Mouse (Mus musculus) small intestine, adult 2 months (tissue): ENCODE data around the gene Fbxo24. TPM values are rescaled to one million over a fixed set of nuclear protein-coding genes. Genes with fewer than 3 reads are reported as not detected.
A peak's percentile ranks its signal among the peaks of the same experiment; 100 is the strongest.

Experiments used
- H3K27ac ChIP-seq: fragments of 200-500 bp; 2 replicates; pipeline ENCODE4 v1.5.1; 2012; ENCODE audit warnings: low read depth, low read length, control low read depth, inconsistent platforms; ENCODE audit not compliant: insufficient read depth
- H3K27me3 ChIP-seq: fragments of 200-500 bp; 2 replicates; pipeline ENCODE4 v1.6.1; 2012; ENCODE audit warnings: mild to moderate bottlenecking, moderate library complexity, low read length, inconsistent platforms; ENCODE audit not compliant: control insufficient read depth, insufficient read depth
- H3K36me3 ChIP-seq: fragments of 200-500 bp; 2 replicates; pipeline ENCODE4 v1.6.1; 2012; ENCODE audit warnings: mild to moderate bottlenecking, low read length, control low read depth, inconsistent platforms; ENCODE audit not compliant: control insufficient read depth, insufficient read depth
- H3K4me1 ChIP-seq: fragments of 200-500 bp; 2 replicates; pipeline ENCODE4 v1.6.1; 2012; ENCODE audit warnings: low read length, inconsistent platforms, mixed read lengths; ENCODE audit not compliant: control insufficient read depth, insufficient read depth, insufficient read length
- H3K4me3 ChIP-seq: fragments of 200-500 bp; 2 replicates; pipeline ENCODE4 v1.5.1; 2012; ENCODE audit warnings: low read depth, mild to moderate bottlenecking, control low read depth, inconsistent platforms, low read length, moderate library complexity
- CTCF ChIP-seq: fragments of 200-500 bp; IDR thresholded peaks from 2 replicates; pipeline ENCODE4 v1.5.1; 2012; ENCODE audit warnings: low read depth, mild to moderate bottlenecking, control low read depth, inconsistent platforms, low read length, moderate library complexity, mixed read lengths; ENCODE audit not compliant: insufficient replicate concordance, insufficient read length; ENCODE audit errors: extremely low read depth
- POLR2A ChIP-seq: fragments of 200-500 bp; IDR thresholded peaks from 2 replicates; pipeline ENCODE4 v1.6.1; 2012; ENCODE audit warnings: low read depth, mild to moderate bottlenecking, control low read depth, inconsistent platforms, low read length, moderate library complexity
- WGBS: fragments of 180-500 bp; shearing (Covaris S2); methylation state at CpG from one replicate; pipeline ENCODE4 v1.1.7; 2018; 5-methylcytosine and 5-hydroxymethylcytosine counted together
- polyA plus RNA-seq: library from polyadenylated mRNA; depleted of rRNA; stranded (reverse); fragments of >200 nt; gene quantifications from 2 replicates; pipeline ENCODE4 v1.2.3, GENCODE M21; 2012

Fbxo24 gene
- polyA plus RNA-seq, 1 experiment: 0.19 TPM

GRCm38 (mm10) chr5:137574470-137574901 lies 54.3 kb downstream of the Fbxo24 start:
- H3K4me3 ChIP-seq: no peak overlapping the region
- 13% methylated on average over 27 of the region's 27 CpGs for WGBS

GRCm38 (mm10) chr5:137570691-137571586 lies 57.9 kb downstream of the Fbxo24 start:
- Histone ChIP-seq H3K4me1 (peaks cover 3% of the 10 kb centered on the region), H3K36me3 (no peaks in the 10 kb centered on the region), H3K4me3 (no peak overlapping the region), H3K27me3 (no peaks in the 10 kb centered on the region), H3K27ac (no peak overlapping the region)
- WGBS: 66% methylated on average over 17 of the region's 17 CpGs
- TF ChIP-seq POLR2A: no peak
- TF ChIP-seq CTCF: no peak

More at GRCm38 (mm10) chr5:137574470-137574901, 54.3 kb downstream of the Fbxo24 start:
- no peak overlapping the region for H3K27ac ChIP-seq
- H3K4me1 ChIP-seq: peaks cover 3% of the 10 kb centered on the region
- TF ChIP-seq CTCF (no peak), POLR2A (no peak)
- no peaks in the 10 kb centered on the region for H3K27me3 ChIP-seq
- no peaks in the 10 kb centered on the region for H3K36me3 ChIP-seq

- H3K4me1 ChIP-seq: peaks cover 3% of the 10 kb centered on the region
- no peaks in the 10 kb centered on the region for H3K36me3 ChIP-seq
- TF ChIP-seq CTCF: no peak
- no peak for TF ChIP-seq POLR2A
- H3K4me3 ChIP-seq: no peak overlapping the region
- no peak overlapping the region for H3K27ac ChIP-seq
- WGBS: 42% methylated on average over 7 of the region's 7 CpGs
- no peaks in the 10 kb centered on the region for H3K27me3 ChIP-seq
Observed at GRCm38 (mm10) chr5:137570181-137570580, 58.6 kb downstream of the Fbxo24 start.

- 7% methylated on average over 9 of the region's 9 CpGs for WGBS
- H3K4me1 ChIP-seq: peaks cover 3% of the 10 kb centered on the region
- TF ChIP-seq CTCF (no peak), POLR2A (no peak)
- H3K27me3 ChIP-seq: no peaks in the 10 kb centered on the region
- no peak within 1 kb of the TSS for H3K27ac ChIP-seq
- H3K4me3 ChIP-seq: peak within 1 kb of the TSS; percentile 16; the same call in 1 of the 2 replicates
- no peaks in the 10 kb centered on the region for H3K36me3 ChIP-seq
Observed at GRCm38 (mm10) chr5:137569665-137570064, 59.1 kb downstream of the Fbxo24 start, which contains the start of gene Tfr2. TSS of gene Tfr2 (plus strand) at chr5:137569840.

DNA sequence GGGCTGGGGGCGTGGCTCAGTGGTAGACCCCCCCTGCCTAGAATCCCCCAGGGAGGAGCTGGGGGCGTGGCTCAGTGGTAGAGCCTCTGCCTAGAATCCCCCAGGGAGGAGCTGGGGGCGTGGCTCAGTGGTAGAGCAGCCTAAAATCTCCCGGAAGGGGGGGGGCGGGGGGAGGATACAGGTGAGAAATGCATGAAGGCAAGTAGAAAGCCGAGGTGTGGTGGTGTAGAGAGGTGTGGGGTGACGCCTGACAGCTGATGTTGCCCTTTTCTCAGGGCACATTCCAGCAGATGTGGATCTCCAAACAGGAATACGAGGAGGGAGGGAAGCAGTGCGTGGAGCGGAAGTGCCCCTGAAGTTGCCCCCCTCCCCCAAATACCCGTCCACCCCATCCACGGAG lies 59.8 kb downstream of the Fbxo24 start:
- no peaks in the 10 kb centered on the region for H3K27me3 ChIP-seq
- TF ChIP-seq POLR2A (no peak), CTCF (no peak)
- H3K36me3 ChIP-seq: no peaks in the 10 kb centered on the region
- peaks cover 3% of the 10 kb centered on the region for H3K4me1 ChIP-seq
- no peak overlapping the region for H3K27ac ChIP-seq
- H3K4me3 ChIP-seq: no peak overlapping the region
- 64% methylated on average over 12 of the region's 12 CpGs for WGBS

GRCm38 (mm10) chr5:137568223-137568798 lies 60.5 kb downstream of the Fbxo24 start:
- Histone ChIP-seq H3K27ac (no peak overlapping the region), H3K4me3 (no peak overlapping the region), H3K4me1 (peaks cover 3% of the 10 kb centered on the region), H3K27me3 (no peaks in the 10 kb centered on the region), H3K36me3 (no peaks in the 10 kb centered on the region)
- 75% methylated on average over 8 of the region's 8 CpGs for WGBS
- no peak for TF ChIP-seq POLR2A
- TF ChIP-seq CTCF: no peak

DNA sequence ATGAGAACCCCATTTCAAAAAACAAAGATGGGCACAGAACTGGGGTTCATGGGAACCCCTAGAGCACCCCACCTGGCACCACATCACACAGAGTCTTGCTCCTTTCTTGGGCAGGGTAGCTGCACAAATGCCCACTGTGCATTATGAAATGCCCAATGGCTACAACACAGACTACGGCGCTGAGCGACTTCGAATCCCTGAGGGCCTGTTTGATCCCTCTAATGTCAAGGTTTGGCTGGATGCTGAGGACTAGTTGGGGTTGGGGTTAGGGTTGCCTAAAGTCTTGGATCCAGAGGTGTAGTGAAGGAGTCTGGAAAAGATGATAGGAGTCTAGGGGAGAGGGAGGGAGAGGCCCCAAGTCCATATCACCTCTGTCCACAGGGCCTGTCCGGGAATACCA lies 62.4 kb downstream of the Fbxo24 start:
- H3K36me3 ChIP-seq: no peaks in the 10 kb centered on the region
- H3K27ac ChIP-seq: no peak overlapping the region
- TF ChIP-seq POLR2A (no peak), CTCF (no peak)
- H3K4me1 ChIP-seq: peaks cover 3% of the 10 kb centered on the region
- H3K4me3 ChIP-seq: no peak overlapping the region
- H3K27me3 ChIP-seq: no peaks in the 10 kb centered on the region
- WGBS: 93% methylated on average over 5 of the region's 5 CpGs
